Mouse (Mus musculus) liver, embryonic 14.5 days (tissue): ENCODE data around the gene Ctnna2. TPM values are rescaled to one million over a fixed set of nuclear protein-coding genes. Genes with fewer than 3 reads are reported as not detected.
A peak's percentile ranks its signal among the peaks of the same experiment; 100 is the strongest.

ENCODE experiments used
- ATAC-seq: fragments of 200-750 bp; cut with Nextera tagmentation; 2 replicates; pipeline ENCODE4 v1.8.0; 2017; ENCODE audit warnings: moderate number of reproducible peaks, mild to moderate bottlenecking, moderate library complexity; ENCODE audit not compliant: insufficient read depth
- DNase-seq, 3 experiments: peaks; one replicate each; pipeline ENCODE4 v3.0.0-alpha.2; 2012 to 2013; ENCODE audit warnings: low read depth in 3 of 3, low spot score in 3 of 3
- H3K27ac ChIP-seq: fragments of 300-500 bp; sonication (generic); 2 replicates; pipeline ENCODE4 v1.5.1; 2014; ENCODE audit warnings: moderate library complexity, mild to moderate bottlenecking, control low read depth, inconsistent platforms
- H3K27me3 ChIP-seq: fragments of 300-500 bp; sonication (generic); 2 replicates; pipeline ENCODE4 v1.6.1; 2014; ENCODE audit warnings: mild to moderate bottlenecking, low read length, moderate library complexity; ENCODE audit not compliant: control insufficient read depth, insufficient read depth
- H3K36me3 ChIP-seq: fragments of 300-500 bp; sonication (generic); replicated peaks from 2 replicates; pipeline ENCODE4 v1.6.1; 2014; ENCODE audit warnings: low read depth; ENCODE audit not compliant: control insufficient read depth, insufficient read depth
- H3K4me1 ChIP-seq, 2 experiments: fragments of 200-500 bp in 1 of 2; fragments of 300-500 bp in 1 of 2; sonication (generic) in 1 of 2; replicated peaks; 2 replicates each; pipeline ENCODE4 v1.6.1; 2012 to 2014; ENCODE audit warnings: antibody characterized with exemption in 1 of 2, inconsistent platforms in 1 of 2, low read length in 1 of 2; ENCODE audit not compliant: control insufficient read depth in 2 of 2, insufficient read depth in 2 of 2
- H3K4me2 ChIP-seq: fragments of 300-500 bp; sonication (generic); 2 replicates; pipeline ENCODE4 v1.6.1; 2014; ENCODE audit warnings: low read depth, mild to moderate bottlenecking, control low read depth, moderate library complexity
- H3K4me3 ChIP-seq, 2 experiments: fragments of 200-500 bp in 1 of 2; fragments of 300-500 bp in 1 of 2; sonication (generic) in 1 of 2; 2 replicates each; pipeline ENCODE4 v1.5.1; 2012 to 2014; ENCODE audit warnings: low read depth in 2 of 2, low read length in 2 of 2, mild to moderate bottlenecking in 2 of 2, control low read depth in 1 of 2, inconsistent platforms in 1 of 2, moderate library complexity in 1 of 2; ENCODE audit not compliant: insufficient read depth in 1 of 2
- H3K9ac ChIP-seq: fragments of 300-500 bp; sonication (generic); replicated peaks from 2 replicates; pipeline ENCODE4 v1.6.1; 2014; ENCODE audit warnings: mild to moderate bottlenecking, control low read depth, moderate library complexity
- H3K9me3 ChIP-seq: fragments of 300-500 bp; sonication (generic); 2 replicates; pipeline ENCODE4 v1.6.1; 2016; ENCODE audit warnings: low read length, mixed read lengths; ENCODE audit not compliant: control insufficient read depth
- CTCF ChIP-seq: IDR thresholded peaks from 2 replicates; pipeline ENCODE4 v1.5.1; 2016; ENCODE audit warnings: antibody characterized with exemption, low read depth, control low read depth
- EP300 ChIP-seq: IDR thresholded peaks from 2 replicates; pipeline ENCODE4 v1.6.1; 2016; ENCODE audit warnings: antibody characterized with exemption, low read depth
- WGBS: fragments of 180-500 bp; shearing (Covaris S2); extraction: QIAGEN DNeasy Blood & Tissue Kit; methylation state at CpG from one replicate; pipeline ENCODE4 v1.1.7; 2014; ENCODE audit not compliant: insufficient replicate concordance; 5-methylcytosine and 5-hydroxymethylcytosine counted together
- polyA plus RNA-seq, 2 experiments: library from polyadenylated mRNA; depleted of rRNA in 1 of 2; stranded (reverse) in 1 of 2; unstranded in 1 of 2; fragments of >200 nt; fragmentation: Nextera tagmentation in 1 of 2; extraction: Ambion mirVana in 1 of 2; gene quantifications; 2 replicates each; pipeline versions ENCODE4 v1.2.1 to v1.2.3; 2012 to 2014

Ctnna2 gene
- polyA plus RNA-seq, 2 experiments, result 0.08 to 0.14 TPM

DNA sequence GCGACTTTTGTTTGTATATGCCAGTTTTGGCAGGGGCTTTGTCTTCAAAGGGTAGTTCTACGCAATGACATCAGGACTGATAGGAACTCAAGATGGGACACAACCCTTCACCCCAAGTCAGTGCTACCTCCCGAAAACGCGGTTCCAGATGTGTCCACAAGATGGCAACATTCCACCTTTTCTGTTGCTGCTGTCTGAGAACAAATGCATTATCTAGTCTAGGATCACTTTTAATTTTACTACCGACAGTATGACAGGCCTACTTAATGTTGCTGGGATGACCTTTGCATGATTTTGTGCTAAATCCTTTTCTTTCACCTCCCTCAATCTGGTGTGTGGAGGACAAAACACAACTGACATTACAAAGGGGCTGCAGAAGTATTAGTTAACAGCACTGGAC lies 329.4 kb downstream of the Ctnna2 start:
- Histone ChIP-seq H3K9me3 (no peaks in the 10 kb centered on the region), H3K36me3 (no peaks in the 10 kb centered on the region), H3K4me2 (no peak overlapping the region), H3K4me3 (no peak overlapping the region), H3K4me1 (no peaks in the 10 kb centered on the region), H3K9ac (no peak overlapping the region), H3K27ac (no peak overlapping the region), H3K27me3 (no peaks in the 10 kb centered on the region)
- ATAC-seq, result no peak
- DNase-seq, result no peak
- TF ChIP-seq EP300, result no peak
- peak; percentile 57 for TF ChIP-seq CTCF
- 8% methylated on average over 6 of the region's 6 CpGs for WGBS

DNA sequence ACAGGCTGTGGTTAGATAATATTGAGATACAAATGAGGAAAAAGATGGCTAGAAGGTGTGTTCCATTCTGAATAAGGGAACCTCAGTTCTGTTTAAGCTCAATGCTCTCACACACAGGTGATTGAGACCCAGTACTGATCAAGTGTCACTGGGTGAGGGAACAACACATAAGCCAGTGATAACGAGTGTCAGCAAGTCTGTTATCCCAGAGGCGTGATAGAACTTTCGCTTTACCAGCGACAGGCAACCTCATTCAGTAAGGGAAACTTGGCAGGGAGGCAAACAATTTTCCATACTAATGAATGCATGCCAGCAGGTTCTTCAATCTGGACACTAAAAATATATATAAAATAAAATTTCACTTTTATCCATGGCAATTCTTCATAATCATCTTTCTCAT lies 334.9 kb downstream of the Ctnna2 start:
- Histone ChIP-seq H3K9me3 (no peaks in the 10 kb centered on the region), H3K36me3 (no peaks in the 10 kb centered on the region), H3K9ac (no peak overlapping the region), H3K4me2 (no peak overlapping the region), H3K4me3 (no peak overlapping the region), H3K4me1 (no peaks in the 10 kb centered on the region), H3K27ac (no peak overlapping the region), H3K27me3 (no peaks in the 10 kb centered on the region)
- no peak for ATAC-seq
- 62% methylated on average over 4 of the region's 4 CpGs for WGBS
- TF ChIP-seq EP300 (no peak), CTCF (no peak)
- no peak for DNase-seq

DNA sequence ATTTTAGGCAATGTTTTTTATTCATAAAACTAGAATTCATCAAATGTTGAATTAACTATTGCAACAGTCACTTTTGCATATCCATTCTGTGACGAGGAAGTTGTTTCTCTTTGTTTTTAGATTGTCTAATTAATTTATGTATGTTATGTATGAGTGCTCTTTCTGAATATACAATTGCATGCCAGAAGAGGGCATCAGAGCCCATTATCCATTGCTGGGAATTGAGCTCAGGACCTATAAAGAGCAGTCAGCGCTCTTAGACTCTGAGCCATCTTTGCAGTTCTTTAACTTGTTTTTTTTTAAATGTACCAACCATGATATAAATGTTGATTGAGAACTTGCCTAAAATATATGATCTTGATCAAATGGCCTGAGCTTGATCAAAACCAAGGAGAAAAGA lies 340.7 kb downstream of the Ctnna2 start:
- TF ChIP-seq CTCF (no peak), EP300 (no peak)
- H3K27ac ChIP-seq, result no peak overlapping the region
- DNase-seq (no peak), ATAC-seq (no peak)
- H3K36me3 ChIP-seq, result no peaks in the 10 kb centered on the region
- H3K9ac ChIP-seq, result no peak overlapping the region
- no peaks in the 10 kb centered on the region for H3K9me3 ChIP-seq
- 68% methylated on average over 2 of the region's 2 CpGs for whole genome bisulfite sequencing
- H3K4me3 ChIP-seq, result no peak overlapping the region
- H3K27me3 ChIP-seq, result no peaks in the 10 kb centered on the region
- H3K4me2 ChIP-seq, result no peak overlapping the region
- H3K4me1 ChIP-seq, result no peaks in the 10 kb centered on the region

DNA sequence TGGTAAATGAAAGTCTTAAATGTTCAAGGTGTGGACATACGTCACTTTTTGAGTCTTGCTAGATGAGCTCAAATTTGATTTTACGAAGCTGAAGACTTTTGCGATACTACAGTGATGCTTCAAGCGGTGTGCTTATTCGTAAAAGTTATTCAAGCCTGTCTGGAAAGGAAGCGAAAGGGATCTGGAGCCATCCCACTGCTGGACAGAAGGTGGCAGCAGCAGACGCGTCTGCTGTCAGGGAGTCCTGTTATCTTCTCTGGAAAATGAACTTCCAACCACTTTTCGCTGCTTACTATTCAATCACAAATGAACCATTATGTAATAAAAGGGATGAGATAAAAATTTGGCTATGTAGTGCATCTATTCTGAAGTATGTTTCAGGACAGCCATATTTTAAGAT lies 345.5 kb downstream of the Ctnna2 start:
- ATAC-seq (no peak), DNase-seq (no peak)
- WGBS, result 34% methylated on average over 9 of the region's 9 CpGs
- Histone ChIP-seq H3K4me1 (no peaks in the 10 kb centered on the region), H3K27ac (no peak overlapping the region), H3K9me3 (no peaks in the 10 kb centered on the region), H3K27me3 (no peaks in the 10 kb centered on the region), H3K4me3 (no peak overlapping the region), H3K4me2 (no peak overlapping the region), H3K9ac (no peak overlapping the region), H3K36me3 (no peaks in the 10 kb centered on the region)
- TF ChIP-seq CTCF (peak; percentile 52), EP300 (no peak)

DNA sequence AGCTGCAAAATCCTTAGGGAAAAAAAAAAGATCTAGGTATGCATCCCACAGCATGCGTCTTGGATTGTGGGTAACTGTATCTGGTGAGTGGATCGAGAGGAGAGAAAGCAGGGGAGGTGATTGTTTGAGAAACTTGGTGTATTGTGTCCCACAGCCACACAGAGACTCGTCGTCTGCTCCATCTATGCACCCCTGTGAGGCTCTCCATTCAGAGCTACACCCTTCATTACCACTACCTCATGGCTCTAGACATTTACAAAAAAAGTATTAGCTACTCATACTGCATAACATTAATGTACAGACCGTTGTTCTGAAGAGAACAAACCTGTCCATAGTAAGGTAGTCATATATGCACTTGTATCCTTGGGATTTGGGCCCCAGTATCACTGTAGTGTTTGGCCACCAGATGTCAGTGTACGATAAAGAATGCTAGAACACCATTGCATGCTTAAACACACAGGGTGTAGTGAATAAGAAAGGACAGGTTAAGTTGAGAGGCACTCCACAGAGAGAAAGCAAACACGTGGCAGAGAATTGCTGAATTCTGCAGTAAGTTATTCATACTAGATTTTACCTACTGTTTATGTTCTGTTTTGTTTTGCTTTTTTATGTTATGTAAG lies 350.8 kb downstream of the Ctnna2 start:
- no peaks in the 10 kb centered on the region for H3K4me1 ChIP-seq
- TF ChIP-seq EP300 (no peak), CTCF (peak; percentile 21; the same call in 1 of the 2 replicates)
- WGBS, result 43% methylated on average over 7 of the region's 7 CpGs
- no peak overlapping the region for H3K4me2 ChIP-seq
- no peak overlapping the region for H3K4me3 ChIP-seq
- no peaks in the 10 kb centered on the region for H3K27me3 ChIP-seq
- H3K9ac ChIP-seq, result no peak overlapping the region
- H3K9me3 ChIP-seq, result no peaks in the 10 kb centered on the region
- ATAC-seq, result no peak
- H3K36me3 ChIP-seq, result no peaks in the 10 kb centered on the region
- DNase-seq, result no peak
- H3K27ac ChIP-seq, result no peak overlapping the region
